Mouse (Mus musculus) T-cell, adult 66 days (primary cell): Measurements from ENCODE around the gene Uba6. TPM values are rescaled to one million over a fixed set of nuclear protein-coding genes. Genes with fewer than 3 reads are reported as not detected.

Source experiments
- total RNA-seq, 2 experiments: library from RNA; stranded (reverse); gene quantifications; 3 replicates in 1 of 2; 4 replicates in 1 of 2; pipeline ENCODE4 v1.2.4; 2023

Uba6 gene
- 10 to 100 TPM; 16.6 to 18.2 TPM for total RNA-seq

GRCm38 (mm10) chr5:86172449-86173161, at the start of gene Uba6:
TSS of gene Uba6 (minus strand) at chr5:86172803.

DNA sequence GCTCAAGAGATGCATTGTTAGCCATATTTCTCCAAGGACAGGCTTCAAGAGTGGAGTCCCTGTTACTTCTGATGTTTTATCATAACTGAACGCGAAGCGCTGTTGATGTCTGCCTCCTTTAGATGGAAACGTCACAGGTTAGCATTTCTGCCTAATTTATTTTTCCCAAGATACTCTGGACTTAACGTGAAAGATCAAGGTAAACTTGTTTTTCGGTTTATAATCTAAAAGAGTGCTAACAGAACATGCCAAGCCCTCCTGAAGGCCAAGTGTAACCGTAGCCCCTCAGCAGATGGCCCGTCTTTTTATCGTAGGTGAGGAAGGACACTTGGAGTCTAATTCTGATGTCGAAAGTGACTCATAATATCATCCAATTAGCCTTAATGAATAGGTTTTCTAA, 25.2 kb upstream of the Uba6 start, which contains the start of gene Gnrhr:
Gene Gnrhr, minus strand, starts transcription at position 101 of the 400 bp plus-strand sequence.

DNA sequence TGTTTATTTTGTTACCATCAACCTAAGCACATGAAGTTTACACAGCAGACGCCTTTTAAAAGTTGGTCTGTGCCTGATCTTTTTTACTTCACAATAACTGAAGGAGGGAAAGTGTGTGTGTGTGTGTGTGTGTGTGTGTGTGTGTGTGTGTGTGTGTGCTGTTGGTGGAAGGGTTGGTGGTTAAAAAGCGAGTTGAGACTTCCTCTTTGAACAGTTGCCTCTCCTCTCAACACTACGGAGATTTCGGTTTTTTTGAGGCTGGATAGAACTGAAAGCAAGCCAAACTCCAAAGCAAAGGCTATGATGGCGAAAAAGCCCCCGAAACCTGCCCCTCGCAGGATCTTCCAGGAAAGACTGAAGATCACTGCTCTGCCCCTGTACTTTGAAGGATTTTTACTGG, 101.1 kb downstream of the Uba6 start, which contains the start of gene Stap1:
Gene Stap1, plus strand, starts transcription at position 209 of the 400 bp plus-strand sequence.

DNA sequence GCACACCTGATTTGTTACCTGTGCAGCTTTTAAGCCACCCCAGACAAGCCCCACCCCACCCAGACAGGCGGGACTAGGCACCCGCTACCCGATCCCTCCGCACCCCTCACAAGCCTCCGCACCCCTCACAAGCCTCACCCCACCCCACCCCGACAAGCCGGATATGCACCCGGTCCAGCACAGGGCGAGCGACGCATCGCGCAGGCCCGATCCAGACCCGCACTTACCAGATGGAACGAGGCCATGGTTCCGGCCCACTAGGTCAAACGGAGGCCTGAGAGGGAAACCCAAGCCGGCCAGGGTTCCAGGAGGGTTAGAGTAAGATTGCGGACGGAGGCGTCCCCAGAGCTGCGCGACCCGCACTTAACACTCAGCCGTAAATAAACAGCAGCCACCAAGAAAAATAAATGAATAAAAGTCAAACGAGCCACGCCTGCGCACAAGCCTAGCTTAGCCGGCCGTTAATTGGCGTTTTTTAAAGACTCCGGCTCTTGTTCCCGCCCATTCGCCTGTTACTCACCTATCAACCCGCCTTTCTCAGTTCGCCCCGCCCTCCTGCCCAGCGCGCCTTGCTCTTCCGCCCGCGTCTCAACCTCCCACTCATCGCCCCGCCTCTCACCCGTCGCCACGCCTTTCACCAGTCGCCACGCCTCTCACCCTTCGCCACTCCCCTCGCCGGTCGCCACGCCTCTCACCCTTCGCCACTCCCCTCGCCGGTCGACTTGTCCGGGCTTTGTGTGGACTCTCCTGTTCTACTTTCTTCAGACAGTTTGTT, 107.3 kb downstream of the Uba6 start, which contains the start of gene Cenpc1:
Gene Cenpc1, minus strand, starts transcription at position 483 of the 775 bp plus-strand sequence.

Other genes with a start within 250 kb of the Uba6 start
- gene Cenpc1, start 107.2 kb downstream of the Uba6 start, total RNA-seq: 10 to 100 TPM; 21.3 to 26.1 TPM
- 10 to 100 TPM; 51.9 to 55.7 TPM for gene Stap1, start 101.1 kb downstream of the Uba6 start, total RNA-seq
- gene Gnrhr, start 25.1 kb upstream of the Uba6 start, total RNA-seq: not detected
- not detected for gene Tmprss11c, start 116.5 kb upstream of the Uba6 start, total RNA-seq
- not detected for gene Tmprss11d, start 200.6 kb upstream of the Uba6 start, total RNA-seq